Mouse (Mus musculus) heart, postnatal 4 days (tissue): ENCODE measurements around the gene Abcc2. TPM values are rescaled to one million over a fixed set of nuclear protein-coding genes. Genes with fewer than 3 reads are reported as not detected.

ENCODE experiments used
- DNase-seq: peaks from one replicate; pipeline ENCODE4 v3.0.0; 2021
- total RNA-seq, 2 experiments: library from RNA; stranded (reverse); gene quantifications; 2 replicates each; pipeline ENCODE4 v1.2.3; 2021

The Abcc2 gene
- total RNA-seq, 2 experiments from 2014 or later = not detected

DNA sequence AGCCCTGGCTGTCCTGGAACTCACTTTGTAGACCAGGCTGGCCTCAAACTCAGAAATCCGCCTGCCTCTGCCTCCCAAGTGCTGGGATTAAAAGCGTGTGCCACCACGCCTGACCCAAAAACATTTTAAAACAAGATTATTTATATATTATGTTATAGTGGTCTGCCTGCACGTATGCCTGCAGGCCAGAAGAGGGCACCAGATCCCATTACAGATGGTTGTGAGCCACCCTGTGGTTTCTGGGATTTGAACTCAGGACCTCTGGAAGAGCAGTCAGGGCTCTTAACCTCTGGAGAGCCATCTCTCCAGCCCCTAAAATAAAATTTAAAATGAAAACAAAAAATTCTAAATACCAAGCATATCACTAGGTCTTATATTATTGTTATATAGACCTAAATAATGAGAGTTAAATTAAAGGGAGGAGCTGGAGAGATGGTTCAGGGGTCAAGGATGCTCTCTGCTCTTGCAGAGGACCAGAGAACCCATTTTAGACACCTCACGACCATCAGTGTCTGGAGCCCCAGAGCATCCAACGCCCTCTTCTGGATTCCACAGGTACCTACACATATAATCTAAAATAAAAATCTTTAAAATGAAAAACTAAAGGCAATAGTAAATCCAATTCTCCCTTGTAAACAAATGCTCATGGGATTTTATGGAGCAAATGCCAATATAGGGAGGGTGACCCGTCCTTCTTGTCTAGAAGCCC, 71.0 kb downstream of the Abcc2 start:
- no peak for DNase-seq

DNA sequence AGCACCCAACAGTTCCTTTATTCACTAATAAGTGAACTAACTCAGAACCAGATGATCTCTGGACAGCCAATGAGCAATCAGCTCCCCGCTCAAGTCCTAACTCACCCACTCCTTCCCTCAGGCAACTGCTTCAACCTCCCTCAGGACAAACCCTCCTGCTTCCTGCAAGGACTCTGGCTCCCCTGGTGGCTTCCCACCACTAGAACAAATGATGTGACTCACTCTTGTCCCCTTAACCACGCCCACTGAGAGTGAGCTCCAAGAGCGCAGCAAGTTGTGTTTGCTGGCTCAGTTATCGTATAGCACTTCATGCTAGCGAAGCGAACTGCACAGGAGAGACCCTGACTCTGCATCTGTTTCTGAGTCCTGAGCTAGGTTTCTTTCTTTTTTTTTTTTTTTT, 75.4 kb downstream of the Abcc2 start:
- peak; percentile 21 for DNase-seq

DNA sequence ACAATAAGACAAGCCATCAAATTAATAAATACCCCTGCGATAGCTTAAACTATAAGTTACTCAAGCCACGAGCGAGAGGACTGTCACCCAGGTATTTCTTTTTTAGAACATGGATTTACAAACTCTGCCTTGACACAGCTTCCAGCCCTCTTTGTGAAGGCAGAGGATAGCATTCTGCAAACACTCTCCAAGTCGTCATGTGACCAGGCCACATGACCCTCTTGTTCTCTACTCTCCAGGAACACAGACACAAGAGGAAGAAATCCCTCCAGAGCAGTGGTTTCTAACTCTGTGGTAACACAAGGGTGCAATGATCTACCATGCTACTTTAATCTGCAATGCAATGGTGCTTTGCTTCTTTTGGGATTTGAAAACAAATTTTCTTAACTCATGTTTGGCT, 88.4 kb downstream of the Abcc2 start:
- no peak for DNase-seq

DNA sequence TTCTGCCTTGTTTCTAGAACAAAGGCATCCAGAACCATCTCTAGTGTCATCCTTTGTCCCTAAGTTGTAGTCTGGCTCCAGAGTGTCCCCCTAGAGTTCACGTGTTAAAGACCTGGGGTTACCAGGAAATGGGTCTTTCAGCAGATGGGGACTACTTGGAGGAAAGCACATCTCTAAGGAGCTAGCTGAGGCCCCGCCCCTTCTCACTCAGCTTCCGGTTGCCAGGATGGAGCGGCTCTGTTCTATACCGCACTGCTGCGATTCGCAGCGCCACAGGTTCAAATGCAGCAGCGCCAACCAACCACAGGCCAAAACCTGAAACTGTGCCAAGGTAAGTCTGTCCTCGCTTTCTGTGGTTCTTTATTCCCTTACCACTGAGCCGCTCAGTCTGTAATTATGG, 92.4 kb downstream of the Abcc2 start:
- DNase-seq = no peak

DNA sequence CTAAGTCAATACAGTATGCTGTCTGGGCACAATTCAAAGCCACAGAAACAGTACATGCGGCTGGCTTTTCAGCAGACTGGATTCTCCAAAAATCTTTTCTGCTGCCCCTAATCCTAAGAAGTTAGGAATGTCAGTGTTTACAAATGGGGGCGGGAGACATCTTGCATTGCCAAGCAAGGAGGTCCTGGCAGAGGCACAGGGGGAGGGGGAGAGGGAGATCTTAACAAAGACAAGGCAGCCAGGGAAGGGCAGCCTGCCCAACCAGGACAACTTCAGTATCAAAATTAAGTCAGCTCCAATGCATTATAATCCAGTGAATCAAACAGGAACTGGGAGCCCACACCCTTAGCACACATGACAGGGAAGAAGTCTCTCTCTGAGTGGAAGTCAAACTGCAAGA, 94.0 kb downstream of the Abcc2 start:
- no peak for DNase-seq

DNA sequence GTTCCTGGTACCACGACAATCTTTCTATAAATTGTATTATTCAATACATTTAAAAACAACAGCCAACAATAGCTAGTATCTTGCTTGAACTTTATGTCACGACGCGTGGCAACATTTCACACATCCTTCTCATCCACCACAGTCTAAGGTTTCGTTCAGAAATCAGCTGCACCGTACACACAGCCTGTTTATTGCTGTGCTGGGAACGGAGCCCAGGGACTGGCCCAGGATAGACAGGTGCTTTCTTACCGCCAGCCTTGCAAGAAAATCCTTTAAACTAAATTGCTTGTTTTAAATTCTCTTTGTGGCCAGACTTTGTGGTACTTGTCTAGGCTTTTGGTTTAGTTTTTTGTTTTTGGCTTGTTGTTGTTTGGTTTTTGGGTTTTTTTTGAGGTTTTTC, 95.4 kb downstream of the Abcc2 start:
- DNase-seq = no peak

DNA sequence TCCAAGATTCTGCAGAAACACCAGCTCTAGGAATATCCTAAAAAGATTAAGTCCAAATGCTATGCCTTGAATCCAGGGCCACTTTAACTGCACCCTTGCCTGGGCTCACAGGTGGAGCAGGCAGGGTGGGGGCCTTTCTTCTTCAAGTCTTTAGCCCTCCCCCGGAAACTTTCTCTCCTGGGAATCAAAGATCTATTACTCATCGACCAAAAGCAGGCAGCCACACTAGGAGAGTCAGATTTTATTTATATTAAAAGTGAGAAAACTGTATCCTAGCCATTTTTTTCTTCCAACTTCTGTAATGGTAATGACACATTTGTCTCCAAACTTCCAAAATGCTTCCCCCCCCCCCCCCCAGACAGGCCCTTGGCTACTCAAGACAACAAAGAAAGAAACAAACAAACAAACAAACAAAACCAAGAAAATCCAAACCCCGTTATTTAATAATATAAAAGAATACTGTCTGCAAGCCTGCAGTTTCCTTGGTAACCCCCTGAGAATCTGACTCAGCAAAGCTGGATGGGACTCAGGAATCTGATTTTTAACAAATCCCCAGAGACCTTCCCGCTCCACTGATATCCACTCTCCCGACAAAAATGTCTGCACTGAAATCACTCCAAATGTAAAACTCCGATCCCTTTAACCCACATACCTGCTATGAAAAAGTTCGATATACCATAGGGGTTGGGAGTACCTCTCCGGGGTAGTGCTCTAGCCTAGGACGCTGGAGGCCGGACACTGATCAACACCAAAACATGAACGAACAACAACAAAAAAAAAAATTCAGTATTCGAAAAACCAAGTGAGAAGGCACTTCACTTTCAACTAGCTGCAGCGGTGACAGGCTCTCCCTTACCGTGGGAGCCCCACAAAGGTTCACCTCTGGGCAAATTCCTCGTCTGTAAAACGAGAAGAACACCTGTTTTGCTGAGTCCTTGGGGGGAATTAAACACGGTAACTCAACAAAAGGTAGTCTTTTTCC, 96.4 kb downstream of the Abcc2 start:
- DNase-seq = no peak

DNA sequence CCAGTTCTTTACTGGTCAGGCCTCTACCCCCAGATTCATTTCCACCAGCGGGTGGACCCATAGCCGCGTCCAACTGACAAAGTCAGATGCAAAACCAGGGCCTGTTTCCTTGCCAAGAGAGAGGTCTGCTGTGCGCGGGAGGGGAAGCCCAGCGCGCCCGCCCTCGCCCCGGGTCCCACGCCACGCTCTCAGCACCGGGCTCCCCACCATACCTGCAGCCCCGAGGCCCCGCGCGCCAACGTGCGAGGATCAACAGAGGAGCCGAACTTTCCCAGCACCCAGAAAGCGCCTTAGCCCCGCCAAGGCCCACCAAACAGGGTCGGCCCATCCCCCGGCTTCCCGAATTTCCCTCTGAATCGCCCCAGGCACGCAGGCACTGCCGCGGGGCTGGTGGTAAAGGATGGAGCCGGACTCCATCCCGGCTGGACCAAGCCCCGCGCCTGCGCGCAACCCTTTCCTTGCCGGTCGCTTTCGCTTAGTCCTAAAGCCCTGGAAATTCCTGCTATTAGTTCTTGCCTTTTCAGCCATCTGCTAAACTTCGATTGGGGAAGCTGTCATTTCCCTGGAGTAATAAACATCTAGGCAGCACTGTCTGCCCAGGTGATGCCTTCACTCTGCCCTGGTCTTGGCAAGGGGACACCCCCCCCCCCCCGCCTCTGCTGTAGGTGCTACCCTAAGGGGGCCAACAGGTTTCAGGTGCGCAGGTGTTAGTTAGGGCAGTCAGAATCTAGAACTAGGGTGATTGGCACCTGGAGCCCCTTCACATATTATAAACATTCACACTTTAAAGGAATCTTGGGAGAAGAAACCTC, 97.6 kb downstream of the Abcc2 start:
- DNase-seq = peak; percentile 86

DNA sequence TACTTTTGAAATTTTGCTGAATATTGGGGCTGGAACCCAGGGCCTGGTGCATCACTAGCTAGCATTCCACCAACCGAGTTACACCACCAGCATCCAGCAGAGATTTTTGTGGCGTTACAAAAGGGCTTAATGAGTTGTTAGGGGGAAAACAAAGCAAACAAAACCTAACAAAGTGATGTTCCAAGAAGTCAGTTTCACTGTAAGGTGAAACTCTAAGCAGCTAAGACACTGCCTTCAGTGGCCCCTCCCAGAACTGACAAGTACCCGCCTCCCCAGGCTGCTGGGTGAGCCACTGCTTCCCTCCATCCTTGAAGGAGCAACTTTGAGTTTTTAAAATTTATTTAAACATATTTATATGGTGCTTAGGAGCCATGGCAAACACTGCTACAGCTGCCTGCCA, 98.4 kb downstream of the Abcc2 start:
- no peak for DNase-seq

DNA sequence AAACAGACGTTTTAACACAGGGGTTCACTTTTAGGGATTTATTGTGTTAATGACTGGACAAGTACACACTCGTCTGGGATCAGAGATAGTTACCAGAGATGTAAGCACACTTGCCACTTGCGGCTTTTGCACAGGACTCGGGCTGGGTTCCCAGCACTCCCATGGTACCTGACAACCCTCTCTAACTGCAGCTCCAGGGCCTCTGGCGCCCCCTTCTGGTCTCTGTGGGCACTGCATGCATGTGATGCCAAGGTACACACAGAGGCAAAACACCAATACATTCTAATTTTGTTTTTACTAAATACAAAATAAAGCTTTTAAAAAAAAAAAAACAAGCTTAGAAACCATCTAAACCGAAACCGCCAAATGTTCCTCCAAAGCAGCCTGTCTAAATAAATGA, 99.6 kb downstream of the Abcc2 start:
- peak; percentile 27 for DNase-seq

DNA sequence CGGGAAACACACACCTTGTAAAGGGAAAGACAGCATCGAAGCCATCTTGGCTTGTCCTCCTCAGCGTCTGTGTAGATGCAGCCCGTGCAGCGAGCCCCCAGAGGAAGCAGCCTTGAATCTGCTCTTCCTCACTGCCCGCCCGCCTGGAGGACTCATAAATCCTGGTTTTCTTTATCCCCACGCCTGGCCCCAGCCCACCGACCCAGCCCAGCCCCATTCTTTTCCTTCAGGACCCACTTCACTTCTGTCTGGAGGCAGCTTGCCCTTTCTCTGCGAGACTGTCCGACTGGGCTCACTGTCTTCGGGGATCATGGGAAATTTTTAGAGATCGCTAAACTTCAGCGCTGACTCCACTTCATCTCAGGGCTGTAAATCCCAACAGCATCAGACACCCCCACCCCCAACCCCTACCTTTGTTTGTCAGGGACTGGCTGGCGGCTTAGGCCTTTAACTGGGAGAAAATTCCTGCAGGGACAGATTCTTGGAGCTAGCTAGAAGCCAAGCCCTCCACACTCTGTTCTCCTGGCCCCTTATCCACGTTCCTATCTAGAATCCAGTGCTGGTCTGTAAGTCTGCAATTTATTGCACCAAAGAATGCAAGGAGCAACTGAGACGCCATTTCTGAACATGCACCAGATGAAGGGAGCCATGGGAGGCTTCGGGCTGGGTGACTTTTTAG, 101.0 kb downstream of the Abcc2 start:
- peak; percentile 19 for DNase-seq

DNA sequence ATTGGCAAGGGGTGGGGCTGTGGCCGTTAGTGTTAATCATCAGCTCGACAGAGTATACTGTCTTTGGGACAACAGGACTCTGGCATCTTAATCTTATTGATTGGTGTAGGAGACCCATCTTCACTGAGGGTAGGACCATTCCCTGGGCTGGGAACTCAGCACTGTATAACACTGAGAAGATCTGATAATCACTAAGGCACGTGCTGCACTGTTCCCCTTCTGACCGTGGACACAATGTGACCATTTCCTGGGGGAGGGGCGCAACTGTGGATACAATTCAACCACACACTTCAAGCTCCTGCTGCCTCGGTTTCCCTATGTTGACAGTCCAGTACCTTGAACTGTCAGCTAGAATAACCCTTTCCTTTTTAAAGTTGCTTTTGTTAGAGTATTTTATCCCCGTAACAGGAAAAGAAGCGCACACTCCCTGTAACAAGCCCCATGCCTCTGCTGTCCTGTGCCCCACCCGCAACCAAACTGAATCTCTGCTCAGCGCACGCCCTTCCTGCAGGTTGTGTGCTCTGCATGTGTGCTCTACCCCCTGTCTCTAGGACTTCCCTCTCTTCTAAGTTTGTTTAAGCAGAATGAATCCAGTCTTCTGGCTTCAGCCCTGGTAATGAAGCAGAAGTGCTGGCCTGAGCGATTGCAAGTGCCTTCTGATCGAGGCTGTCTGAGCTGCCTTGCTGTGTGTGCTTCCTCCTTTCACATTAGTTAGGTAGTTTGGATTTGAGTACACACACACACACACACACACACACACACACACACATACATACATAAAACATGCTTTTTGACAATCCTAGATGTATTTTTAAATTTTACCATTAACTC, 102.9 kb downstream of the Abcc2 start:
- DNase-seq = no peak

DNA sequence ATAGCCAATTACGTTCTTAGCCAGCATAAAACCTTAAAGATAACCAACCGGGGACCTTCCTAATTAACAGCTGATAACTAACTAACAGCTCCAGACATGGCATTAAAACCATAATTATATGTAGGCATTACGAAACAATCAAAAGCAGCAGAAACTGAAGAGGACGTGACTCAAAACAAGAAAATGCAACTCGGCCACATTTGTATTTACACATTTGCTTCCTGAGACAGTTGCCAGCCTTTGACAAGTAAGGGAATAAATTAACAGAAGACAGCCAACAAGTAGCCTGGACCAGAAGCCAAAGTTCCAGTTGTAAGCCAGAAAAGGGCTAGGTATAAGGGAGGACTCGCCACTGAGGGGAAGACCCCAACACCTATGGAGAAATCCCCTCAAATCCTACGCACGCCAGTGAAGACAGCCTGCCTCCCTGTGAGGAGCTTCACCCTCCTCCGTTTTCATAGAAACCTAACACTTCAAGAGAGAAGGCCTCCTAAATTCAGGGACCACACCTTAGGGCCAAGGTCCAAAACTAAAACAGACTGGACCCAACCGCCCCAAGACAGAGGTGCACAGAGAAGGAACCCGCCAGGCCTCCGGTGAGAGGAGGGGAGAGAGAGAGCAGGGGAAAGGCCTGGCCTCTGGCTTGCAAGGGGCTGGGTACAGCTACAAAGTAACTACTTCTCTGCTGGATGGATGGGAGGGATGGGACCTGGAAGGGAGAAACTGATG, 104.5 kb downstream of the Abcc2 start:
- no peak for DNase-seq

DNA sequence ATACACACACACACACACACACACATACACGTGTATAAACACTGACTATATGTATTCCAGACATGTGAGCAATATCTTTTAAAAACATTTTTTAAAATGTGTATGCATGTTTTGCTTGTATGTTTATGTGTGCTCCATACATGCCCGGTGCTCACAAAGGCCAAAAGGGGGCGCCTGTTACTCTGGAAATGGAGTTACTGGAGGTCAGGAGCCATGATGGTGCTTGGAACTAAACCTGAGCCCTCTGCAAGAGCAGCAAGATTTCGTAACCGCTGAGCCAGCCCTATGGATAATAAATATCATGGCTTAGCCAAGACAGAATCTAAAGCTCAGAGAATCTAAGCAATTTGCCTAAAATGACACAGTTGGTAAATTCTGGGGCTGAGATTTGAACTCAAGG, 105.2 kb downstream of the Abcc2 start:
- DNase-seq = no peak

DNA sequence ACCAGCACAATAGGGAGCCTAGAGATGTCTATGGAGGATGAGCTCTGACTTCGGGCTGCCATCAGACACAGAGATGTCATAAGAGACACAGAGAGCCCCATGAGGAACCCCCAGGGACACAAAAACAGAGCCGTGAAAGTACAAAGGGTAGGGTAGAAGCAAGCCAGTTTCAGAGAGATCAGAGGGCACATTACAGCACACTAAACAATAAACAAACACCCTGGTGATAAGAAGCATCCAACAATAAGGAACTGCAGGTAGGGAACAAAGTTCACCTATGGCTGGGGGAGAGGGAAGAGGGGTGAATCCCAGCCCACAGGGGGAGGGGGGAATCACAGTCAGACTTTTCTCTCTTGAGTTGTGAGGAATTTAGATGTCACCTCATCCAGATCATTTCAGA, 105.7 kb downstream of the Abcc2 start:
- no peak for DNase-seq

Other genes starting within 250 kb of the Abcc2 start
- gene Nkx2-3, start 169.9 kb upstream of the Abcc2 start, total RNA-seq = not detected
- gene Slc25a28, start 107.3 kb upstream of the Abcc2 start, total RNA-seq = 10 to 100 TPM; 23.3 to 24.0 TPM
- gene Entpd7, start 92.5 kb upstream of the Abcc2 start, total RNA-seq = 1 to 10 TPM; 6.5 to 6.9 TPM
- gene Cutc, start 29.2 kb upstream of the Abcc2 start, total RNA-seq = 1 to 10 TPM; 8.2 to 8.3 TPM
- gene Cox15, start 29.2 kb upstream of the Abcc2 start, total RNA-seq = 10 to 100 TPM; 35.7 to 36.0 TPM
- 10 to 100 TPM; 12.5 to 13.6 TPM for gene Dnmbp, start 158.0 kb downstream of the Abcc2 start, total RNA-seq
- gene Cpn1, start 204.4 kb downstream of the Abcc2 start, total RNA-seq = not detected
- gene Cyp2c23, start 247.0 kb downstream of the Abcc2 start, total RNA-seq = not detected